Mouse (Mus musculus) G1E (cell line): Measurements from ENCODE around the gene Pitpnm1. TPM values are rescaled to one million over a fixed set of nuclear protein-coding genes. Genes with fewer than 3 reads are reported as not detected.
A peak's percentile ranks its signal among the peaks of the same experiment; 100 is the strongest.

Experiments
- ATAC-seq: 2 replicates; pipeline ENCODE4 v1.8.0; 2016; ENCODE audit warnings: mild to moderate bottlenecking; ENCODE audit not compliant: insufficient number of reproducible peaks, poor library complexity, low FRiP score, severe bottlenecking; ENCODE audit errors: extremely low read depth
- DNase-seq: peaks from one replicate; pipeline ENCODE4 v3.0.0; 2012; ENCODE audit warnings: low spot score
- H3K27me3 ChIP-seq: 2 replicates; pipeline ENCODE4 v1.6.1; 2012; ENCODE audit warnings: mild to moderate bottlenecking, low read length, inconsistent platforms; ENCODE audit not compliant: insufficient read depth
- H3K36me3 ChIP-seq: replicated peaks from 2 replicates; pipeline ENCODE3; 2012; ENCODE audit warnings: mild to moderate bottlenecking, inconsistent platforms
- H3K4me1 ChIP-seq: 2 replicates; pipeline ENCODE4 v1.6.1; 2012; ENCODE audit warnings: low read depth, low read length, inconsistent platforms, mixed read lengths; ENCODE audit not compliant: insufficient read depth
- H3K4me3 ChIP-seq: 2 replicates; pipeline ENCODE4 v1.5.1; 2012; ENCODE audit warnings: low read depth, mild to moderate bottlenecking, inconsistent platforms, low read length, moderate library complexity, mixed read lengths
- H3K9me3 ChIP-seq: replicated peaks from 2 replicates; pipeline ENCODE4 v1.6.1; 2012; ENCODE audit warnings: inconsistent platforms
- CTCF ChIP-seq: IDR thresholded peaks from 2 replicates; pipeline ENCODE4 v1.5.1; 2012; ENCODE audit warnings: low read depth, low read length, inconsistent platforms, mixed read lengths
- GATA1 ChIP-seq: IDR thresholded peaks from 2 replicates; pipeline ENCODE4 v1.6.1; 2012; ENCODE audit warnings: borderline replicate concordance, low read length, inconsistent platforms, mixed read lengths
- GATA2 ChIP-seq: IDR thresholded peaks from 2 replicates; pipeline ENCODE4 v1.6.1; 2012; ENCODE audit warnings: low read depth, low read length, inconsistent platforms, borderline replicate concordance
- POLR2AphosphoS5 ChIP-seq: IDR thresholded peaks from 2 replicates; pipeline ENCODE4 v1.6.1; 2012; ENCODE audit warnings: low read depth, low read length, inconsistent platforms; ENCODE audit not compliant: insufficient replicate concordance
- TAL1 ChIP-seq: conservative IDR thresholded peaks from 2 replicates; pipeline ENCODE4 v1.6.1; 2012; ENCODE audit warnings: low read depth, low read length, inconsistent platforms, mixed read lengths
- polyA plus RNA-seq: library from polyadenylated mRNA; stranded (reverse); fragments of >175 nt; gene quantifications from 2 replicates; pipeline ENCODE4 v1.2.3, GENCODE M21; 2012
- total RNA-seq, 2 experiments: library from RNA; stranded (forward) in 1 of 2; stranded (reverse) in 1 of 2; fragments of 200-1000 nt in 1 of 2; fragments of >200 nt in 1 of 2; fragmentation: Nextera tagmentation in 1 of 2; gene quantifications; 2 replicates each; pipeline ENCODE4 v1.2.3; 2014 to 2017

Pitpnm1 gene
- total and polyA plus RNA-seq, 3 experiments = 12.9 to 61.2 (median 22.2) TPM

DNA sequence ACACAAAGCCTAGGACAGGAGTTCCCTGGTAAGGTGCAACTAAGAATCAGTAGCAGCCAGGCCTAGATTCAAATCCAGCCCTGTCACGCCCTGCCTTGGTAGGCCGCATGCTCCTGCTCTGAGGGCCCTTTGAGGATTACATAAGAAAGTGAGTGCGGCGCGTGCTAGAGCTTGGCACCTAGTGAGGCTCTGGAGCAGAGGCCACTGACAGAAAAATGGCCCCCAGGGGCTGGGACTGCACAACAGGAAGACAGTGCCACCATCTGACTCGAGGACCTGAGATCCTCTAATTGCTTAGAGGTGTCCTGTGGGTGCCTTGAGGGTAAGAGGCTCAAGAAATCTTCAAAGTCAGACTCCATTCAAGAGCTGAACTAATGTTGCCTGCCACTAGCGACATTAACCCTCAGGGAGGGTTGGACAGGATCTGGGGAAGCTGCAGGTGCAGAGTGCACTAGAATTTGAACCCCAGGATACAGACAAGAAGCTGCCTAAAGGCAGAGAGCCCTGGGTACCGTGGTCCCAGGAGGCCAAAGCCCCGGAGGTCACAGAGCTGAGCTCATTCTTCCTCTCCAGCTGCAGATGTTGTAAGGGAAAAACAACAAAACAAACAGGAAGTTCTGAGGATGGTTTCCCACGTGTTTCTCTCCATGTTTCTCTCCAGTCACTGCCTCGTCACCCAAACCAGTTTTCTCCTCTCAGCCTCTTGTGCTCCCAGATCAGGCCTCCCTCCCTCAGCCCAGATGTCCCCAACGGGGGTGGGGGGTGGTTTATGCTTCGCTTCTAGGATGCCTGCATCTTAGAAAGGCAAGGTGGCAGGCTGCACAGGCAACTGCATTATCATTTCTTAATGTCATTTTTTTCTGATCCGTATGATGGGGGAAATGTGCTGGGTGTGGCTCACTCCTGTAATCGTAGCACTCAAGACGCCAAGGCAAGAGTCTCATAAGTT lies 45.0 kb downstream of the Pitpnm1 start:
- TF ChIP-seq CTCF (no peak), GATA2 (no peak), GATA1 (no peak), POLR2AphosphoS5 (no peak), TAL1 (no peak)
- H3K27me3 ChIP-seq = peaks cover 38% of the 10 kb centered on the region
- DNase-seq = no peak
- no peak for ATAC-seq
- H3K36me3 ChIP-seq = peaks cover 8% of the 10 kb centered on the region
- no peaks in the 10 kb centered on the region for H3K9me3 ChIP-seq
- no peak overlapping the region for H3K4me3 ChIP-seq
- H3K4me1 ChIP-seq = peaks cover 30% of the 10 kb centered on the region

DNA sequence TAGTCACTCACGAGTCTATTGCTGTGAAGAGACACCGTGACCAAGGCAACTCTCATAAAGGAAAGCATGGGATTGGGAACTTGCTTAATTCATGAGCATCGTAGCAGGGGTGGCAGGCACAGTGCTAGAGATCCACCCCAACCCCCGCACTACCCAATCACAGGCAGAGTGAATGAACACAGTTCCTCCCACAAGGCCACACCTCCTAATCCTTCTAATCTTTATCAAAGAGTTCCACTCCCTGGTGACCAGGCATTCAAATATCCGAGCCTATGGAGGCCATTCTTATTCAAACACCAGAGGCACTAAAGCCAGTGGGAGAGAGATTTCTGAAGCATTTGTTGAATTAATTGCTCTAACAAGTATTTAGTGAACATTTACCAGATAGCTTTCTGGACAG lies 46.1 kb downstream of the Pitpnm1 start:
- H3K27me3 ChIP-seq = peaks cover 27% of the 10 kb centered on the region

DNA sequence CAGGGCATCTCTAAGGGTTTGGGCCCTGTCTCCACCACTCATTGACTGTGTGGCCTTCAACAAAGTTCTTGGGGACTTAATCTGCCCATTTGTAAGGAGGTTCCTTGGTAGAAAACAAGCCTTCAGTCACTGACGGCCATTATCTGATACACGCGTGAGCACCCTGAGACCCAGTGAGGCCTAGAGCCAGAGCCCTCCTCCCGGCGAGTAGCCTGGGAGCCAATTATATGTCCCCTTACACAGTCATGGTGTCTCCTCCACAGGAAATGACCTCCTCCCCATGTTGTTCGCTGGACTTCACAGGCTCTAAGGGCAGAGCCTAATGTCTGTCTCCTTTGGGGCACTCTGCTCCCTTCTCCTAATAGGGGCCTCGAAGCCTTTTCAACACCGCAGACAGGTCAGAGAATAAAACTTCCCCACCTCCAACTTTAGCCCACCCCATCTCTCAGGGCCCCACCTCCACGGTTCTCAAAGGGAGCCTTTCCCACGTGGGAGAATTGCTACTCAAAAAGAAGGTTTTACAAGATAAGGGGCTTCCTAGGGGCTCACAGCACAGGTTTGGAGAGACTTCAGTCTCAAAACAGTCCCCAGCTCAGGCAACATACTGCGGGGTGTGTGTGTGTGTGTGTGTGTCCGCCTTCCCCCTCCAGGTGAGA lies 46.7 kb downstream of the Pitpnm1 start:
- no peak for ATAC-seq
- TF ChIP-seq GATA2 = no peak
- no peak for TF ChIP-seq GATA1
- no peak for TF ChIP-seq POLR2AphosphoS5
- TF ChIP-seq TAL1 = no peak
- no peak for TF ChIP-seq CTCF
- H3K9me3 ChIP-seq = no peaks in the 10 kb centered on the region
- H3K36me3 ChIP-seq = peaks cover 24% of the 10 kb centered on the region
- DNase-seq = no peak
- peaks cover 45% of the 10 kb centered on the region for H3K4me1 ChIP-seq
- peaks cover 22% of the 10 kb centered on the region for H3K27me3 ChIP-seq
- no peak overlapping the region for H3K4me3 ChIP-seq

More for the DNA sequence above, 46.1 kb downstream of the Pitpnm1 start:
- H3K4me1 ChIP-seq = peaks cover 42% of the 10 kb centered on the region
- DNase-seq = no peak
- peaks cover 19% of the 10 kb centered on the region for H3K36me3 ChIP-seq
- no peak for ATAC-seq
- TF ChIP-seq POLR2AphosphoS5 (no peak), TAL1 (no peak), GATA2 (no peak), GATA1 (no peak), CTCF (no peak)
- no peak overlapping the region for H3K4me3 ChIP-seq
- H3K9me3 ChIP-seq = no peaks in the 10 kb centered on the region

DNA sequence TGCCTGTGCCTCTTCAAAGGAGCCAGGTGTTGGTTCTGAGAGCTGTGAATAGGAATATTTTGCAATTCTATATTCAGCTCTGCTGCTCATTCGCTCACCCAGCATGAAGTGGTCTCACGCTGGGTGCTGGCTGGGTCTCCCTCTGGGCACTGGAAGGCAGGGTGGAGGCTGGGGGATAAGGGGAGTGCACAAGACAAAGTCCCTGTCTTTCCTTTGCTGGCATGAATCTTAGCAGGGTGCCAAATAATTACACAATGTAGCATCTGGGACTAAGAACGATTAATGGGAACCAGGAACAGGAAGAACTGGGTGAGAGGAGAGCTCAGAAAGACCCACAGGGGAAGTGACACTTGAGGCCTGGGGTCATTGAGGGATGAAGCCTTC lies 47.2 kb downstream of the Pitpnm1 start:
- Histone ChIP-seq H3K27me3 (peaks cover 22% of the 10 kb centered on the region), H3K36me3 (peaks cover 29% of the 10 kb centered on the region), H3K4me3 (no peak overlapping the region), H3K4me1 (peaks cover 45% of the 10 kb centered on the region), H3K9me3 (no peaks in the 10 kb centered on the region)
- DNase-seq (no peak), ATAC-seq (no peak)
- TF ChIP-seq POLR2AphosphoS5 = no peak

DNA sequence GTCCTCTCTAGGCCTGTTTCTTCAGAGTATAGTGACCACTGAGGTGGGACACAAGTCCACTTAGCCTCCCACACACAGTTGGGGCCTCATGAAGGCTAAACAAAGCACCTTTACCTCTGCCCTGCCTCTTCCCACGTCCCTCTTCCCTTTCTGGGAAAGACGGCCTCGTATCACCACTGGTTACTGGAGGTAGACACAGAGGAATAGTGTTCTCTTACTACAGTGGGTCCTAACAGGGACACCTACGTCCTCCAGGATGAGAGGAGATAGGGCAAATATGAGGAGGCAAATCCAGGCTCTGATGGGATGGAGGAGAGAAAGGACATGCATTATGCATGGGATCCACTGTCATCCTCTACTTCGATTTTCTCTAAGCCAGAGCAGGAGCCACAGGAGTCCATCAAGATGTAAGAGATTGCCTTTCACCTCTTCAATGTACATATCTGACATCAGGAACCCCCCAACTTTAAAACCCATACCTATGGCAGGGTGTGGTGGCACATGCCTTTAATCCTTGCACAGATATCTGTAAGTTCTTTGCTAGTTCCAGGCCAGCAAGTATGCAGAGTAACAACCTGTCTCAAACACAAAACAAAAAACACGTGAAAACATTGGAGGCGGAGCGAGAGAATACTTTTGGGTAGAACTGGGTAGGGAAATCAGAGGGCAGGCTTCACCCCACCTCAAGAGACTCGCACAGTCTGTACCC lies 48.1 kb downstream of the Pitpnm1 start:
- H3K4me1 ChIP-seq = peaks cover 46% of the 10 kb centered on the region
- peak overlapping the region; percentile 82 for H3K4me3 ChIP-seq
- peaks cover 14% of the 10 kb centered on the region for H3K27me3 ChIP-seq
- no peaks in the 10 kb centered on the region for H3K9me3 ChIP-seq
- H3K36me3 ChIP-seq = peaks cover 39% of the 10 kb centered on the region
- DNase-seq = no peak
- TF ChIP-seq GATA1 (no peak), POLR2AphosphoS5 (no peak), GATA2 (no peak), TAL1 (no peak), CTCF (no peak)
- no peak for ATAC-seq

DNA sequence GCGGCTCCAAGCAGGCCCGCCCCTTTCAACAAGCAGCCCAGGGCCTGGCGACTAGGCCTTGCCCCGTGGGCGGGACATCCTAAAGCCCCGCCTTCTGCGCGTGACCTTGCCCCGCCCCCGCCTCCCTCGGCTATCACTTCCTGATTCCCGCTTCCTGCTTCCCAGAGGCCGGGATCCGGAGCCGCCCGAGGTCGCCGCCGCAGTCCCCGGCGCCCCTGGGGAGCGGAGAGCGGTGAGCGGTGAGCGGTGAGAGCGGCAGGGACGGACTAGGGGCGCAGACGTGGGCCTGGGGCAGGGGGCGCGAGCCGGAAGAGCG lies 48.7 kb downstream of the Pitpnm1 start, which contains the start of gene Coro1b:
Gene Coro1b (plus strand): TSS at position 129 of the 316 bp plus-strand sequence.
- TF ChIP-seq POLR2AphosphoS5 = no peak
- Histone ChIP-seq H3K27me3 (peaks cover 9% of the 10 kb centered on the region; the same call in 1 of the 2 replicates), H3K4me3 (peak within 1 kb of the TSS; percentile 82), H3K9me3 (no peaks in the 10 kb centered on the region), H3K36me3 (peaks cover 44% of the 10 kb centered on the region), H3K4me1 (peaks cover 50% of the 10 kb centered on the region)
- DNase-seq (peak; percentile 91), ATAC-seq (peak; percentile 92)
